Mouse (Mus musculus) urinary bladder, postnatal 4 days (tissue): ENCODE results near the gene Rftn1.
A peak's percentile ranks its signal among the peaks of the same experiment; 100 is the strongest.

Experiments
- DNase-seq, 2 experiments: peaks; one replicate each; pipeline ENCODE4 v3.0.0; 2021 to 2022; ENCODE audit warnings: low spot score in 2 of 2

Gene Rftn1

DNA sequence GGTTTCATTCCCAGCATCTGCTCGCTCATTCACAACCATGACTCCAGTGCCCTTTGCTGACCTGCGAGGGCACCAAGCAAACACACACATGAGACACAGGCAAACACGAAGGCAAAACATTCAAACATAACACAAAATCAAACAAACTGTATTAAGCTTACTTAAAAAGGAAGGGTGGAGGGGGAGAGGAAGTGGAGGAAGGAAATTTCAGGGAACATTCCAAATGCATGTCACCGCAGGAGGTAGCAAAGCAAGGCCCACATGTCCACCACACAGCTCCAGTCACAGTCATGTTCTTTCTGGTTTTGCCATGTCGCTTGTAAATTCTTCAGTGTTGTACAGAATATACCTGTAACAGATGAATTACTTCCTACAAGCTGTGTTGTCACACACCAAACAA, 207.0 kb downstream of the Rftn1 start:
- no peak for DNase-seq

DNA sequence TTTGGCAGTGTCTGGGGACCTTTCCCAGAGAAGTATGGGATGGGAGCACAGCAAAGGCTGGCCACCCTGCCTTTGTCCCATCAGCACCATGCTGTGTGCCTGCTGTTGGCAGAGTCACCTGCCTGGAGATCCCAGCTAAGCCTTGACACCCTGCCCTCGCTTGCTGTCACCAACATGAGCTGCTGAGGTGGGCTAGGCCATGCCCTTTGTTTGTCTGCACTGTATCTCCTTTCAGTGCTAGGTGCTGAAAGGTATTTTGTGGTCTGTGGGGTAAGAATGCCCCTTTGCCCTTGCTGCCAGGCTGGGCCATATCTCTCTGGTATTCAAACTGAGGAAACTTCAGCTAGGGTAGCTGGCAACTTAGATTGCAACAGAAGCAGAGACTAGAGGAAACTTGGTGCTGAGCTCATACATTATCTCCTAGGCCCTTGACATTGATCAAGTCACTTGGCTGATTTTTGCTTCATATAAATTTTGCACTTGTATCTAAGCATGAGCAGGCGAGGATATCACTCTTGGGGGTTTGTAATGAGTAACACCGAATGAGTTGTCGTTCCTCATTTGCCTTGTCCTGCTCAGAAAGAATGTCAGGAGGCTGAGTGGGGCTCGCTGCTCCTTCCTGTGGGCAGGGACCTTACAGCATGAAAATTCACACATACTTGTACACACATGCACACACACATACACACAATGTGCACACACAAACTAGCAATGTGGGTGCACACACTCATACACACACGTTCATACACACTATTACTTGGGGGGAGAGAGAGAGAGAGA, 207.7 kb downstream of the Rftn1 start:
- no peak for DNase-seq

DNA sequence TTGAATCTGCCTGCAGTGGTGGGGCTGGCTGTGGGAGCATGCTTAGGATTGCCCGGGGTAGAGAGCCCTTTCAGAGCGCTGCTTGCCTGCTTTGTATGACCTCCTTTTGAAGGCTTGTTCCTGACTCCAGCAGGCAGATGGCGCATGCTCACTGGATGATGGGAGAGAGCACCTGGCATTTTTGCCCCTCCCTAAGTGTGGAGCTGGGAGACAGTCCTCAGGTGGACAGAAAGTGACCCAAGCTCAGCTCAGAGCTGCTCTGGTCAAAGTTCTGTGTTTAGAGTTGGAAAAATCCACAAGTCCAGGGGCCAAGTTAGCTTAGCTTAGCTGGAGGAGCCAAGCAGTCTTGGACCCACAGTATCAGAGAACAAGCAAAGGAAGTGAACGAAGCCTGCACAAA, 208.9 kb downstream of the Rftn1 start:
- DNase-seq = no peak

DNA sequence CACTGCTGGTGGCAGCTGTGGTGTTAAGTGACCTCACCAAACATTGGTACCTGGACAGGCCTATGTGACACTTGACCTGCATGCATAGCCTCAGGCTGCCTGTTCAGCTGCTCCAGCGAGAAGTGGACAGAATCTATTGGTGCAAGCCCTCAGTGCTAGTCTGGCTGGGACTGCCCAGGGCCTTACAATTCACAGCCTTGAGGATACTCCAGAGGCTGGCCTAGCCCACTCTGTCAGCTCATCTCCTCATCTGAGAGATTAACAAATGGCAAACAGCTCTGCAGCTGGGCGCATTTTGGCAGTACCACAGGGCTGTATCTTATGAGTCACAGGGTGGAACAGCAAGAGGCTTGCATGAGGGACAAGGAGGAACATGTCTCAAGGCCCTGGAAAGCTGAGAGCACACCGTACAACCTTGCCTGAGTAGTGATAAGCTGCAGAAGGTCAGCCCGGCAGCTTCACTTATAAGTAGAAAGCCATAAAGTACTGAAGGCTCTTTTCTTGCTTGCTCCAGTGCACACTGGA, 210.7 kb downstream of the Rftn1 start:
- DNase-seq = no peak

DNA sequence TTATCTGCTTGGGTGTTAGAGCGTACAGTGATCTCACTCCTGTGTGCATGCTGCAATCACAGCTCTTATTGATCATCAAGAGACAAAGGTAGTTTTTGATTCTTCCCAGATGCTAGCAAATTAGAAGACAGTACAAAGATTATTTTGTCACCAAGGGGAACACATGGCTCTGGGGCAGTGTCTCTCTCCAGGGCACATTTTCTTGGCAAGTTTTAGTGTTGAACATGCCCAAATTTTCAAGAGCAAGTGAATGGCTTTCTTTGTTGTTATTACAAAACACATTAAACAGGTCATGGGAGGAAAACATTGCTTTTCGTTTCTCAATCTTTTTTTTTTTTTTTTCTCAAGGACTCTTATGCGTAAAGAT, 213.1 kb downstream of the Rftn1 start:
- DNase-seq = no peak

DNA sequence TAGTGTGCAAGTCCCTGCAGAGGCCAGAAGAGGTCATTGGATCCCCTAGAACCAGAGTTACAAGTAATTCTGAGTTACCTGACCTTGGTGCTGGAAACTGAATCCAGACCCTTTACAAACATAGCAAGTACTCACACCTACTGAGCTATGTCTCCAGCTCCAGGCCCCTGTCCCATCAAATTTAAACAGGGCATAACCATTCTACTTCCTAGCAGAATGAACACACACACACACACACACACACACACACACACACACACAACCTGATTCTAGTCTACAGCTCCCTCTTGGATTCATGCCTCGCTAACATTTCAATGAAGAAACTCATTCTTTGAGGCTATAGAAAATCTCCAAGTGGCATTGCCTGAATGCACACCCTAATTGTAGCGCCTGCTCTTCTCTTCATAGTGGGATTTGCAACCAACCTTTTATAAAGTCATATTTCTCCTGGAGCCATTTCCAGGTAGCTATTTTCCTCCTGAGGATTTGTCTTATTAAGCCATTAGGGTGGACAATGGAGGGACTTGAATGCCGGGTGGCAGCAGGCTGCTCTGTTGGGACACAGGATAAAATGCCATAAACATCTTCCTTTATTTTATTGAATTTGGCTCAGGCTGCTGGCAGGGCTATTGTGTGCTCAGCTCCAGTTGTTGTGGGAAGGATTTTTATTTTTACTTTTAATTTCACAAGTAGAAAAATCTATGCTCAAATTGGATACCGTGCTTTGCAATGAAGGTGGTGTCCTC, 213.6 kb downstream of the Rftn1 start:
- no peak for DNase-seq

DNA sequence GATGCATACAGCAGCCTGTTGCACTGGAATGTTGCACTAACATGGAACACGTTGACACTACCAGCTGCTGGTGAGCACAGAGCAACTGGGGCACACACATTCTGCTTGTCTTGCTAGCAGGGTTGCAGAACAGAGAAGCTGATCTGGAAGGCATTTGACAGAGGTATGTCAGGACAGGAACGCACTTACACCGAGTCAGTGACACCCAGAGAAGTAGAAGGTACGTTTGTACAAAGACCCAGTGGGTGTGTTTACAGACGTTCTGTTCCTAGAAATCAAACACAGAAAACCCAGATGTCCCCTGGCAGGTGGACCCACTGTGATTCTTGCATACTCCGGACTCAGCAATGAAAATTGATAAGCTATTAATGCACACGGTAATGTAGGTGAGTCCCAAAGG, 215.0 kb downstream of the Rftn1 start:
- DNase-seq = no peak

DNA sequence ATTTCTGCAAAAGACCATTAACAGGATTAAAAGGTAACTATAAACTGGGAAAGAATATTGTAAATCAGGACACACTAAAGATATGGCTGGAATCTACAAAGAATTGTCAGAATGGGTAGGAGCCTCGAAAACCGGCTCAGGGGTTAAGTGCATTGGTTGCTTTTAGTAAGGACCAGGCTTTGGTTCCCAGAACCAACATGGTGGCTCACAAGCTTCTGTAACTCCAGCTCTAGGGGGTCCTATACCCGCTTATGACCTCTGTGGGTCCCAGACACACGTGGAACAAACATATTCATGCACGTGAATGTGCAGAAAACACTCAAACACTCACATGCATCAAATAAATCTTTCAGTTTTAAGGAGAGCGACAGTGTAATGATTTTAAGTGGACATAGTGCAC, 215.5 kb downstream of the Rftn1 start:
- no peak for DNase-seq

DNA sequence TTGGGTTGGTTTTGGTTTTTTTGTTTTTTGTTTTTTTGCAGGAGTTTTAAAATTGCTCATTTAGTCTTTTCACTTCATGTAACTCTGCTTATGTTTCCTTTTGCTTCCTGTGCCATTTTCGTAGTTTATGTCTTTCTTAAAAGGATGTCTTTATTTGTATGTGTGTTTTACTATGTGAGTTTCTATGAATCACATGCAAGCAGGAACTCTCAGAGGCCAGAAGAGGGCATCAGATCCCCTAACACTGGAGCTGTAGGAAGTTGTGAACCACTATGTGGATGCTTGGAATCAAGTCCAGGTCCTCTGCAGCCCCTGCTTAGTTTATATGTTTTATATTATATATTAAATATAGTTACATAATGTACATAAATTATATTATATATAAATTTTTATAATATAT, 218.3 kb downstream of the Rftn1 start:
- DNase-seq = no peak

DNA sequence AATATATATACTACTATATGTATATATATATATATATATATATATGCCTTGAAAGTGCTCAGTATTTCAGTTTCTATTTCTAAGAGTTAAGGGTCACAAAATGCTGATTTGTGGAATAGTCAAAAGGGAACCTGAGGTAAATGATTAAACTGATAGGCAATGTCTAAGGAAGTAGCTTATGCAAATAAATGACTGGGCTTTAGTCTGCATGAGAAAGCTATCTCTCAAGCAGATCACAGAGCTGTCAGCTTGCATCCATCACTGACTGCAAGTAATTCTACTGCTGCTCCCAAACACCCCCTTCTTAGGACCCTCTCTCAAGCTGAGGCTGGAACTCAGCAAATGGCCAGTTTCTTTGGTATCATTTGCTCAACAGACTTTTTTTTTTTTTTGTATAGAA, 219.4 kb downstream of the Rftn1 start:
- DNase-seq = no peak

DNA sequence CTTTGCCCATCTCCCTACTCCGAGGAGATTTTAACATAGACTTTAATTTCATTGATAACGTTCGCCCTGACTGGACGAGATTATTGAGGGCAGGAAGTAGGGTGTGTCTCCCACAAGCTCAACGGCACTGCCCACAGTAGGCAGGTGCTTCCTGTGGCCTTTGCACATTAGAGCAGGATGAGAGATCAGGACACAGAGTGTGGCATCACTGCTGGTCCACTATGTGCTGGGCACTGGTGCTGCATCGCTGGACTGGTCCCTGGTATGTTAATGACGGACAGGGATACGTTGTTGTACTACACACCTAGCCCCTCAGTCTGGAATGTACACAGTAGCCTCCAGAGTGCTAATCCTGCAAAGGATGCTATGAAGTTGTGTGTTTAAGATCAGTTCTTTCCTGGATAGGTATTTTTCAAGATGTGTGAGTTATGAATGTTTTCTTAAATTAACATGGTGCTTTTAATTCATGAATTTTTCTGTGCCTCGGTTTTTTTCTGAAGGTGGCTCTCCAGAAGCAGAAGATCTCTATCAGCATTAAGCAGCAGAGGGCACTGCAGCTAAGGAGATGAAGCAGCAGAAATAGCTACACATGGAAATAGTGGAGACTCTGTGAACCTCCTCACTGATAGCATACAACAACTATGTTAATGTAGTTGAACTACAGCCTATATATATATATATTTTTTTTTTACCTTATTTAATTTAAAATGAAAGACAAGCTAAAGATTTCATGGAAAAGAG, 221.8 kb downstream of the Rftn1 start:
- DNase-seq = no peak

DNA sequence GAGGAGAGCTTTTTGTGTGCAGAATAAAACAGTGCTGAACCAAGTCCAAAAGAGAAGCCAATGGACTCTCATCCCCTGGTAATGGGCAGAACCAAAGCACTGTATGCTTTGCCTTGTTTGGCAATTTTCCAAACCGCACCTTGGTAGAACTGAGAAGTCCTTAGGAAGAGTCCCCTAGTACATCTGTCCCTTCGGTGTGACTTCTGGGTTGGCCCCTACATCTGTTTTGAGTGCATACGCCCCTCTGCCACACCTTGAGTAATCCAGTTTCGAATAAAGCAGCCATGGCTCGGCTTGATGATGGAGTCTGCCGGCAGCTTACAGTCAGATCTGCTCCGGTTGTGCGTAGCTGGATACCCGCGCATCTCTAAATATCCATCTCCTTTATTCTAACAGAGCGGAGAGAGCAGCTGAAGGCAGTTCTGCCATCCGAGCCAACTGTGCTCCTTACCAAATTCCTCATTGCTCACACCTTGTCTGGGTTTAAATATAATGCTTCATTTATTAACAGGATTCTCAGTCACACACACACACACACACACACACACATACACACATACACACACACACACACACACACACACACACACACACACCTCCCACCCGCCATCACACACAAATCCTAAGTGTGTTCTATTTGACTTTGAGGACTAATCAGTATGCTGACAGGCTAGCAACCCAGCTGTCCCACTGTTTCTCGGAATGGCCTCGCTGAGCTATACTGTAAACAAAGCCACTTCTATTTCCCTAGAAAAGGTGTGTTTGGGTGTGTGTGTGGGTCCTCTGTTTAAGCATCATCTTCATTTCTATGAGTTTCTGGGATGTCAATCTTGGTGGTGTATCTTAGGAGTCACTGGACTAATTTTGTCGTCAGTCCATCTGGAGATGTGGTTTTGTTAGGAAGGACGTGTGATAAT, 224.4 kb downstream of the Rftn1 start:
- no peak for DNase-seq

DNA sequence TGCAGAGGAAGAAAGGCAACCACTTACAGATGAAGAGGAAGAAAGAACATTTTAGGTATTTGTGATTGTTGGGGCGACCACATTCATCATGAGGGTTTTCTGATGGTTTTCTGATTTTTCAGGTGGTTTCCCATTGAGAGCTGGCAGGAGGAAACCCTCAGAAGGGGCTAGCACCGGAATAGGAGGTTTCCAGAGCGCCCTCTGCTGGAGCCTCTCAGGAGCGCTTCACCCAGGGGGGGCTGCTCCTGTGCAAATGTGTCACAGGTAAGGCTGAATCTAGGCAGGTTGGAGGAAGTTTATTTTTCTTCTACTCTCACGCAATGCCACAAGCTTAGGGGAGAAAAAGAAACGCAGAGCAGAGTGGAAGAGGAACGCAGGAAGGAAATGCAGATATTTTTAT, 225.4 kb downstream of the Rftn1 start:
- no peak for DNase-seq

DNA sequence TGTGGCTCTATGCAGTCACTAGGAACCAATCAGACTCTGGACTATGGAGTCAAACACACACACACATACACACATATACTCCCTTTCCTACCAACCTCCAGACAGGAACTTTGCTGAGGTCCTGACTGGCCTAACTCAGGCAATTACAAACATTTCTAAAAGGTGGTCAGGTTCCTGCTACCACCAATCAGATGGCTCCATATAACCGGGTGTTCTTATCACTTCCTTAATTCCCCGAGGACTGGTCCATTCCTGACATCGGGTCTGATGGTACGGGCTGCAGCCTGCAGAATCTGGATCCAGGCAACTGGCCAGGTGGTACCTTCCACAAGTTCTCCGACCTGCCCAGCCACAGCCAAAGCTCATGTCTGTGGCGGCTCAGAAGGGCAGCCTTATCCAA, 226.0 kb downstream of the Rftn1 start:
- no peak for DNase-seq

DNA sequence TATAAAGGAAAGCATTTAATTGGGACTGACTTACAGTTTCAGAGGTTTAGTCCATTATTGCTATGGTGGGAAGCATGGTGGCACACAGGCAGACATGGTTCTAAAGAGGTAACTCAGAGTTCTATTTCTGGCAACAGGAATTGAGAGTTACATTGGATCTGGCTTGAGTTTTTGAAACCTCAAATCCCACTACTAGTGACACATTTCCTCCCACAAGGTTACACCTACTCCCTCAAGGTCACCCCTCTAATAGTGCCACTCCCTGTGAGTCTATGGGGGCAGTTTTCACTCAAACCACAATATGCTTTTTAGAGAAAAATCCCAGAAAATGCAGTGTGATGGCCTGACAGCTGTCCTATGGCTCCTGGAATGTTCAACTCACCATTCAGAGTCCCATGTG, 231.5 kb downstream of the Rftn1 start:
- DNase-seq = no peak

DNA sequence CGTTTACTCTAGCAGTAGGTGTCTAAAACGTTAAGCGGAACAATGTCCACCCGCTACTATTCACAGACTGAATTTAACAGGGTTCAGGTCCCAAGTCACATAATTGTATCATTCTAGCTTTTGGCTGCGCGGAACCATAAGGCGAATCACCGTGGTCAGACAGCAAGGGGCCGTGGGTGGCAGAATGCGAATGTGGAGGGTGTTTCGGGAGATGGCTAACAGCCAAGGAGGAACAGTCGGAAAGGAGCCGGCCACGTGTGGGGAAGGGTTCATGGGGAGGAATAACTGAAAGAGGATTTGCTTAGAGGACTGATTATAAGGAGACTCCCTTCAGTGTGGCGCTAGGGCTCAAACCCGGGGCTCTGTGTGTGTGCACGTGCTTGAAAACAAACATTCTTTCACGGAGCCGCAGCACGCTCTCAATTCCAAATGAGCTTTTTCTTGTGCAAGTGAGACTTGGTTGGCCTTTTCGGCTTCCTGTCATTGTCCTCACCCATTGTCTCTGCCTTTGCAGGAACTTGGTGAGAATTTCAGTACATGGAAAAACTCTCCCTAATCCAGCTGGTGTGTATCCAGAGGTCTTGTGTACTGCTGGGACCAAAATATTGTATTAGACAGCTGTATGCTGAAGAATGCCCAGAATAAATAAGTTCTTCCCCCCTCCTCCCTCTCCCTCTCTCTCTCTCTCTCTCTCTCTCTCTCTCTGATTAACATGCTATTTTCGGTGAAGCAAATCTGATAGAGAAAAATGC, 238.4 kb downstream of the Rftn1 start:
- no peak for DNase-seq

DNA sequence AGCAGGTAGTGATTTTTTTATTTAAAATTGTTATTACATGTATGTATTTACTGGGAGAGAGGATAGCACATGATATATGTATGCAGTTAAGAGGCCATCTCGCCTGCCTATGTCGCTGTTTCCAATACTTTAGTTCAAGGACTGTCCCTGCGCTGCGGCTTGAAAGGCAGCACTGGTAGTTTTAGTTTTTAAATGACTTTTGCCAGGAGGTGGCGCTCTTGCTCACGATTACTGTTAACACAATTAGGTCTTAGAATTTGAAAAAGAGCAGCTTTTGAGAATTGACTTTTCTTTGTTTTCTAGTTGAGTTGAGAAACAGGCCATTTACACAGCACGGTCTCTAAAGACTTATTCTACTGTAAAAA, 239.0 kb downstream of the Rftn1 start:
- peak in 1 of 2 experiments; percentile 82 for DNase-seq

DNA sequence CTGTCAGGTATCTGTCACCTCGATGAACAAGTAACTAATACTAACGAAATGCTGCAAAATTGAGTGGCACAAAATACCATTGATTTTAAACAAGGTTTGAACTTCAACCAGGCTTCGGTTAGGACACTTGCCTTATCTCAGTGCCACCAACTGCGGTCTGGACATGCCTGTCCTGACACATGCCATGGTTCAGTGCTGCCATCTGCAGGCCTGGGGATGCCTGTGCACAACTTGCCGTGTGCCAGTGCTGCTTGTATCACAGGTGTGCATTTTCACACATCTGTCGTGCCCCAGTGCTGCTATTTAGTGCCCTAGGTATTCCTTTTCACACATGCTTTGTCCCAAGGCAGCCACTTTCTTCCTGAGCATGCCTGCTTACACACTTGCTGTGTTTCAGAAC, 247.8 kb downstream of the Rftn1 start:
- no peak for DNase-seq
